Mouse (Mus musculus): ENCODE data around the gene Hivep3.

DNA sequence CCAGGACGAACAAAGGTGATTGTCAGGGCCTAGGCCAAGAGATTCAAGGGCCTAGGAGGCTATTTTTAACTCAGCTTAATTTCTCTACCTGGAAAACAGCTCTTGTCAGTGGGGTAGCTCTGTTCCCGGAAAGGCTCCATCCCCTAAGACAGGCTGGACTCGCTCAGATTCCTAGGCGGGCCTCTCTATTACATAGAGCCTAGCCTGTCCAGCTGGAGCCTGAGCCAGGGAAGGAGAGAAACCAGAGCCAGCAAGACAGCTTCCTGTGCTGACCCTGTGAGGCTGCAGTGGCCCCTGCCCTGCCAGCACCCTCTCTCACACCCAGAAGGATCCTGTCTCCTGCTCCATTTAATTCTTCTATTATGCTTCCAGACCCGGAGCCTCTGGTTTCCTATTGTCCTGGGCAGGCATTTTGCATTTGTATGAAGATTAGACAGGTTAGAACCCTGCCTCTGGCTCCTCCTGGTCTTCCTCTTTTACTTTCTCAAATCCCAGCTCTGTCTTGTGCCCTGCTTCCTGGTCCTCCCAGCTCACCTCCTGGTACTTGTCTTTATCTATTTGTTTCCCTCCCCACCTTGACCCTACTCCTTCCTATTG, 425.2 kb downstream of the Hivep3 start:
- TF ChIP-seq CTCF (conservative IDR thresholded peaks at IDR 0.05; ENCODE audit: low read length) = no peak
- no peak for TF ChIP-seq POU5F1 (IDR thresholded peaks at IDR 0.05; ENCODE audit: borderline replicate concordance, low read length)
- no peak for TF ChIP-seq NANOG (IDR thresholded peaks at IDR 0.05; ENCODE audit: borderline replicate concordance, low read length)
